Mouse (Mus musculus) erythroblast, embryonic 14.5 days (primary cell): ENCODE measurements around the gene Galnt3.

Source experiments
- GATA1 ChIP-seq: IDR thresholded peaks from 2 replicates; pipeline ENCODE4 v1.6.1; 2012; ENCODE audit warnings: low read length, inconsistent platforms, mixed read lengths
- TAL1 ChIP-seq: IDR thresholded peaks from 3 replicates; pipeline ENCODE4 v1.6.1; 2012; ENCODE audit warnings: low read length, inconsistent platforms, mixed read lengths

- TF ChIP-seq TAL1 (no peak), GATA1 (no peak)
Observed at GRCm38 (mm10) chr2:66081876-66082275, 42.9 kb downstream of the Galnt3 start.
